ENCODE assay signal across 8 mouse cellular contexts in genomic region chr14:46722031-46722430, GRCm38 (mm10). TPM values are rescaled to one million over a fixed set of nuclear protein-coding genes. Genes with fewer than 3 reads are reported as not detected.
A peak's percentile ranks its signal among the peaks of the same experiment; 100 is the strongest.
DNase-seq lines count a peak whose midpoint lies in the region; ATAC-seq and TF ChIP-seq lines count a peak whose summit lies in the region.

No protein-coding gene starts in this region.

- H3K9me3 ChIP-seq in hindbrain, postnatal 0 days (ENCODE audit: low read length) = no peaks in the 10 kb centered on the region
- no peaks in the 10 kb centered on the region for H3K9me3 ChIP-seq in hindbrain, embryonic 14.5 days (ENCODE audit: control insufficient read depth, low read length)
- H3K9me3 ChIP-seq in hindbrain, embryonic 16.5 days (ENCODE audit: control insufficient read depth, low read length) = no peaks in the 10 kb centered on the region

- H3K4me2 ChIP-seq in hindbrain, postnatal 0 days (ENCODE audit: low read depth, low read length) = no peak overlapping the region
- no peak overlapping the region for H3K4me2 ChIP-seq in hindbrain, embryonic 14.5 days (replicated peaks)
- no peak overlapping the region for H3K4me2 ChIP-seq in hindbrain, embryonic 16.5 days (ENCODE audit: low read length)

- TF ChIP-seq CTCF in hindbrain, postnatal 0 days (IDR thresholded peaks at IDR 0.05; ENCODE audit: low read depth) = peak; percentile 82

- no peaks in the 10 kb centered on the region for H3K36me3 ChIP-seq in hindbrain, postnatal 0 days (ENCODE audit: insufficient read depth, low read length)
- H3K36me3 ChIP-seq in hindbrain, embryonic 14.5 days (replicated peaks; ENCODE audit: control insufficient read depth, insufficient read depth) = no peaks in the 10 kb centered on the region
- no peaks in the 10 kb centered on the region for H3K36me3 ChIP-seq in hindbrain, embryonic 16.5 days (ENCODE audit: control insufficient read depth, insufficient read depth, low read length)

- DNase-seq in hindbrain, postnatal 0 days (ENCODE audit: low spot score) = peak; percentile 65
- no peak for DNase-seq in hindbrain, embryonic 14.5 days (ENCODE audit: low spot score)
- DNase-seq in A20 (ENCODE audit: low read depth, low spot score) = peak; percentile 26
- DNase-seq in kidney, adult 8-10 months = peak; percentile 9 to 51
- DNase-seq in mesoderm, embryonic 11.5 days (ENCODE audit: low read depth, low spot score) = peak; percentile 53
- no peak for DNase-seq in natural killer cell, adult 2 months (ENCODE audit: low spot score in 2 of 2)

- H3K27me3 ChIP-seq in hindbrain, postnatal 0 days (ENCODE audit: insufficient read depth, low read length) = no peaks in the 10 kb centered on the region
- H3K27me3 ChIP-seq in hindbrain, embryonic 14.5 days (ENCODE audit: control insufficient read depth, insufficient read depth, low read length) = no peaks in the 10 kb centered on the region
- no peaks in the 10 kb centered on the region for H3K27me3 ChIP-seq in hindbrain, embryonic 16.5 days (replicated peaks; ENCODE audit: control insufficient read depth, insufficient read depth, low read length)

- 65% methylated on average over 5 of the region's 5 CpGs for WGBS in hindbrain, postnatal 0 days
- 74% methylated on average over 5 of the region's 5 CpGs for WGBS in hindbrain, embryonic 14.5 days
- WGBS in hindbrain, embryonic 16.5 days = 60% methylated on average over 5 of the region's 5 CpGs

- H3K9ac ChIP-seq in hindbrain, postnatal 0 days (replicated peaks; ENCODE audit: low read length) = no peak overlapping the region
- no peak overlapping the region for H3K9ac ChIP-seq in hindbrain, embryonic 14.5 days
- no peak overlapping the region for H3K9ac ChIP-seq in hindbrain, embryonic 16.5 days (ENCODE audit: low read depth, low read length)

- no peak for ATAC-seq in hindbrain, postnatal 0 days
- ATAC-seq in hindbrain, embryonic 14.5 days (ENCODE audit: low FRiP score) = no peak
- peak; percentile 71 for ATAC-seq in common myeloid progenitor, adult 5-6 weeks (replicated peaks; ENCODE audit: low read depth, poor library complexity, severe bottlenecking)
- ATAC-seq in hindbrain, embryonic 16.5 days = no peak

- no peaks in the 10 kb centered on the region for H3K4me1 ChIP-seq in hindbrain, postnatal 0 days (ENCODE audit: insufficient read depth, low read length)
- H3K4me1 ChIP-seq in hindbrain, embryonic 14.5 days (replicated peaks; ENCODE audit: control insufficient read depth, insufficient read depth, low read length) = 0 out of 2 replicates have a peak, but pooled peaks cover 4% of the 10 kb centered on the region
- H3K4me1 ChIP-seq in hindbrain, embryonic 16.5 days (ENCODE audit: control insufficient read depth, insufficient read depth, low read depth, low read length) = no peaks in the 10 kb centered on the region

- no peak overlapping the region for H3K27ac ChIP-seq in hindbrain, postnatal 0 days
- no peak overlapping the region for H3K27ac ChIP-seq in hindbrain, embryonic 14.5 days
- H3K27ac ChIP-seq in hindbrain, embryonic 16.5 days (ENCODE audit: low read depth, low read length) = no peak overlapping the region

- no peak overlapping the region for H3K4me3 ChIP-seq in hindbrain, postnatal 0 days (ENCODE audit: low read length)
- no peak overlapping the region for H3K4me3 ChIP-seq in hindbrain, embryonic 14.5 days (replicated peaks; ENCODE audit: low read length)
- H3K4me3 ChIP-seq in hindbrain, embryonic 16.5 days (ENCODE audit: low read length) = no peak overlapping the region

RNA-seq across cellular contexts. Expression of gene Cdkn3, which starts 38.3 kb away (rescaled TPM):
- 1.2 TPM in 1 of 2 replicates, not detected in the other for total RNA-seq in hindbrain, postnatal 0 days (2014; rRNA removed)
- 10.8 and 11.2 TPM in 2 replicates for polyA plus RNA-seq in hindbrain, postnatal 0 days (2015; fragmentation: Nextera tagmentation; extraction: Ambion mirVana)
- 10.9 and 12.9 TPM in 2 replicates for polyA plus RNA-seq in hindbrain, embryonic 14.5 days (2014; fragmentation: Nextera tagmentation; extraction: Ambion mirVana)
- 22.3 and 30.2 TPM in 2 replicates for total RNA-seq in common myeloid progenitor, adult 5-6 weeks (2017)
- 7.8 and 9.5 TPM in 2 replicates for polyA plus RNA-seq in hindbrain, embryonic 16.5 days (2015; fragmentation: Nextera tagmentation; extraction: Ambion mirVana)

Comparison
In these comparisons a context has a peak if more than half of its experiments do, and no peak if none do; other contexts are left out.
1. DNase-seq: peak in hindbrain, postnatal 0 days (single experiment), A20 (single experiment), kidney, adult 8-10 months (2 of 2) and mesoderm, embryonic 11.5 days (single experiment); none in hindbrain, embryonic 14.5 days (single experiment) and natural killer cell, adult 2 months (0 of 2).